Mouse (Mus musculus) kidney, adult 2 months (tissue): ENCODE data around the gene Tmem183a. TPM values are rescaled to one million over a fixed set of nuclear protein-coding genes. Genes with fewer than 3 reads are reported as not detected.

Experiments used
- DNase-seq: peaks from one replicate; pipeline ENCODE4 v3.0.0; 2021
- H3K27ac ChIP-seq: fragments of 200-500 bp; 2 replicates; pipeline ENCODE4 v1.5.1; 2012; ENCODE audit warnings: low read depth, low read length, control low read depth, inconsistent platforms; ENCODE audit not compliant: insufficient read depth
- H3K27me3 ChIP-seq: fragments of 200-500 bp; replicated peaks from 2 replicates; pipeline ENCODE4 v1.6.1; 2012; ENCODE audit warnings: mild to moderate bottlenecking, moderate library complexity, low read length, inconsistent platforms; ENCODE audit not compliant: control insufficient read depth, insufficient read depth
- H3K36me3 ChIP-seq: fragments of 200-500 bp; 2 replicates; pipeline ENCODE4 v1.6.1; 2012; ENCODE audit warnings: mild to moderate bottlenecking, moderate library complexity, low read length, inconsistent platforms; ENCODE audit not compliant: control insufficient read depth, insufficient read depth
- H3K4me1 ChIP-seq: fragments of 200-500 bp; 2 replicates; pipeline ENCODE4 v1.6.1; 2011; ENCODE audit warnings: low read length; ENCODE audit not compliant: control insufficient read depth, insufficient read depth
- H3K4me3 ChIP-seq: fragments of 200-500 bp; 2 replicates; pipeline ENCODE4 v1.5.1; 2011; ENCODE audit warnings: mild to moderate bottlenecking, low read depth, low read length, control low read depth; ENCODE audit not compliant: insufficient read depth
- CTCF ChIP-seq: fragments of 200-500 bp; conservative IDR thresholded peaks from 2 replicates; pipeline ENCODE4 v1.5.1; 2011; ENCODE audit warnings: low read depth, mild to moderate bottlenecking, control low read depth, low read length, moderate library complexity, mixed read lengths; ENCODE audit not compliant: insufficient read depth, insufficient read length
- POLR2A ChIP-seq: fragments of 200-500 bp; IDR thresholded peaks from one replicate; pipeline ENCODE4 v1.6.1; 2011; ENCODE audit warnings: low read depth, low read length, control low read depth
- WGBS: fragments of 180-500 bp; shearing (Covaris S2); methylation state at CpG from one replicate; pipeline ENCODE4 v1.1.7; 2018; 5-methylcytosine and 5-hydroxymethylcytosine counted together
- polyA plus RNA-seq: library from polyadenylated mRNA; depleted of rRNA; stranded (reverse); fragments of >200 nt; gene quantifications from 2 replicates; pipeline ENCODE4 v1.2.3, GENCODE M21; 2012

The Tmem183a gene
- polyA plus RNA-seq, 1 experiment, result 100 TPM

DNA sequence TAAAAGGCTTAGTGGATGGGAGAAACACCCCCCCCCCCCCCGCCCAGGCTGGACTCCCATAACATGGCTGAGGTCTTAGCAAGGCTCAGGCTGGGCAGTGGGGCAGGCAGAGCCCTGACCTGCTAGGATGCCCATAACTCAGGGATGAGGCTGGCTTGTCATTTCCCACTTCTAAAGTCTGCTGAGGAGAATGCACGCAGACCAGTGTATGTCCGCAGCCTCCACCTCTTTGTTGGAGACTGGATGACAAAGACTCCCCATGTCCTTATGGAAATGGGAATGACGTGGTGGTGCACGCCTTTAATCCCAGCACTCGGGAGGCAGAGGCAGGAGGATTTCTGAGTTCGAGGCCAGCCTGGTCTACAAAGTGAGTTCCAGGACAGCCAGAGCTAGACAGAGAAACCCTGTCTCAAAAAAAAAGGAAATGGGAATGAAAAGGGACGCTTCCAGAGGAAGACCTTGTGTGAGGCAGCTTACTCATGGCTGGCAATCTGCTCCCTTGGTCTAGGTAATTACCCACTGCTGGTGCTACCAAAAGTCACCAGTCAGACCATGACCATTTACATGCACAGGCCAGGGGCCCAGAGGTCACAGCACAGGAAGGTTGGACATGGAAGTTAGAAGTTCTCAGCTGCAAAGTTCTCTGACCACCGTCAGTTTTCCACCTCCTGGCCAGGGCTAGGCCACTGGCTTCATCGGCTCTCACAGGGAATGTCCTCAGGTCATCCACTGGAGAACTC lies 28.2 kb downstream of the Tmem183a start:
- H3K36me3 ChIP-seq, result no peaks in the 10 kb centered on the region
- no peaks in the 10 kb centered on the region for H3K27me3 ChIP-seq
- no peaks in the 10 kb centered on the region for H3K4me1 ChIP-seq
- H3K4me3 ChIP-seq, result no peak overlapping the region
- TF ChIP-seq POLR2A (no peak), CTCF (no peak)
- no peak for DNase-seq
- H3K27ac ChIP-seq, result no peak overlapping the region
- WGBS, result 83% methylated on average over 10 of the region's 10 CpGs

- TF ChIP-seq POLR2A, result no peak
- no peak for TF ChIP-seq CTCF
- H3K4me3 ChIP-seq, result no peak within 1 kb of the TSS
- DNase-seq, result no peak
- no peaks in the 10 kb centered on the region for H3K27me3 ChIP-seq
- 29% methylated on average over 13 of the region's 13 CpGs for WGBS
- no peak within 1 kb of the TSS for H3K27ac ChIP-seq
- H3K36me3 ChIP-seq, result no peaks in the 10 kb centered on the region
- H3K4me1 ChIP-seq, result no peaks in the 10 kb centered on the region
These were observed 29.0 kb downstream of the Tmem183a start, which contains the start of gene Ppfia4 for GRCm38 (mm10) chr1:134332770-134333271. Ppfia4 (minus strand) TSS chr1:134332928.

DNA sequence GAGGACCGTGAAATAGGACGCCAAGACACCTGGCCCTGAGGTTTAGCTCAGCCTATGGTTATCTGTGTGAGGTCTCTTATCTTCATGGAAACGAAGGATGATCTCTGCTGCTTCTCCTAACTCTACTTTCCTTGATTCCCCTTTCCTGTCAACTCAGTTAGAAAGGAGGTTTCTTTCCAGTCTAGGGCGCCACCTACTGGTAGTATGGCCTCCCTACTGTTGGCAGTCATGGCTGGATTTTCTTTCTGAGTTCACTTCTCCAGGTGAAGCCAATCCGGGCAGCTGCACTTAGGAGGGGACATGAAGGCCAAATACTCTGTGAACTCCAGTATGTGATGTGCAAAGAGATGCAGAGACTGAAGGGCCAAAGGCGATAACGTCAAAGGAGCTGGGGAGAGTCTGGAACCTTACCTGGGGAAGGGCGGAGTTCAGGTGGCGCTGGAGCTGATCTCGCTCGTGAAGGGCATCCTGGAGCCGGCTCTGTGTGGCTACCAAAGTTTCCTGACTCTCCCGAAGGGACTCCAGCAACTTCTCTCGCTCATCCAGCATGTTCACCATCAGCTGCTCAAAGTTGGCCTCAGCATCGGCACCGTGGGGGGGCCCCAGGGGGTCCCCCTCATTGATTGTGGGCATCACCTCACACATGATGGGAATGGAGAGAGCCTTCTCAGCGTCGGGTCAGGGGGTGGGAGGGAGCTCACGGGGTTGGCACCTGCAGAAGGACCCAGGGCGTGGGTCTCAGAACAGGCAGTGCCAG lies 29.7 kb downstream of the Tmem183a start:
- DNase-seq, result peak; percentile 71
- H3K4me1 ChIP-seq, result no peaks in the 10 kb centered on the region
- WGBS, result 49% methylated on average over 20 of the region's 20 CpGs
- H3K36me3 ChIP-seq, result no peaks in the 10 kb centered on the region
- TF ChIP-seq CTCF (peak; percentile 87), POLR2A (no peak)
- no peak overlapping the region for H3K4me3 ChIP-seq
- H3K27ac ChIP-seq, result no peak overlapping the region
- H3K27me3 ChIP-seq, result no peaks in the 10 kb centered on the region

GRCm38 (mm10) chr1:134326841-134327346 lies 34.9 kb downstream of the Tmem183a start:
- Histone ChIP-seq H3K27me3 (no peaks in the 10 kb centered on the region), H3K36me3 (no peaks in the 10 kb centered on the region), H3K27ac (no peak overlapping the region), H3K4me1 (no peaks in the 10 kb centered on the region), H3K4me3 (no peak overlapping the region)
- no peak for DNase-seq
- WGBS, result 90% methylated on average over 12 of the region's 12 CpGs
- TF ChIP-seq CTCF, result no peak
- TF ChIP-seq POLR2A, result no peak

- Histone ChIP-seq H3K4me1 (no peaks in the 10 kb centered on the region), H3K27me3 (no peaks in the 10 kb centered on the region), H3K36me3 (no peaks in the 10 kb centered on the region), H3K4me3 (no peak overlapping the region), H3K27ac (no peak overlapping the region)
- WGBS, result 58% methylated on average over 6 of the region's 6 CpGs
- TF ChIP-seq POLR2A (no peak), CTCF (peak; percentile 56)
- peak; percentile 42 for DNase-seq
These were observed 39.2 kb downstream of the Tmem183a start for GRCm38 (mm10) chr1:134322591-134322990.

DNA sequence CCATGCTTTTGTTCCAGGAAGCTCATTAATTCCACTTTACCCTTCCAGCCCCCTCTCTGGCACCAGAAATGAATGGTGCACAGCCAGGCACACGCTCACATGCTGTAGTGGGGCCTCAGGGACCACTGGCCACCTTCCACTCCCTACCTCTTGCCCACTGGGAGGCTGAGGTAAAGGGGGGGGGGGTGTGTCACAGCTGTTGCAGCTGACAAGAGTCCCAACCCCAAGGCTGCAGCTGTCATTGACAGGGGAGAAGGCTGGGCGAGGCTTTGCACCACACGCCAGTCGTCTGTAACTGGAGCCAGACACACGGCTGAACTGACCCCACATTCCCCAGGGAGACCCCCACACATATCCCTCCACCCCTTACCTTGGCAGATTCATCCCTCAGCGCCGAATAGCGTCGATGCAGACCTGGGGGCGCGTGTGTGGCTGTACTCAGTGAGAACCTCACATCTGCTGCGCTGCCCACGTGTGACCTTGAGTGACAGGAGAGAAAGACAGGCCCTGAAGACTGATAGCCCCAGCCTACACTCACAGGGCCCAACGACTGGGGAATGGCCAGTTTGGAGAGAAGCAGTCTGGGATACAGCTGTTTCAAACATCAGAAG lies 41.0 kb downstream of the Tmem183a start:
- Histone ChIP-seq H3K4me3 (no peak overlapping the region), H3K27me3 (no peaks in the 10 kb centered on the region), H3K27ac (no peak overlapping the region), H3K36me3 (no peaks in the 10 kb centered on the region), H3K4me1 (no peaks in the 10 kb centered on the region)
- TF ChIP-seq POLR2A (no peak), CTCF (no peak)
- DNase-seq, result no peak
- WGBS, result 56% methylated on average over 14 of the region's 14 CpGs

DNA sequence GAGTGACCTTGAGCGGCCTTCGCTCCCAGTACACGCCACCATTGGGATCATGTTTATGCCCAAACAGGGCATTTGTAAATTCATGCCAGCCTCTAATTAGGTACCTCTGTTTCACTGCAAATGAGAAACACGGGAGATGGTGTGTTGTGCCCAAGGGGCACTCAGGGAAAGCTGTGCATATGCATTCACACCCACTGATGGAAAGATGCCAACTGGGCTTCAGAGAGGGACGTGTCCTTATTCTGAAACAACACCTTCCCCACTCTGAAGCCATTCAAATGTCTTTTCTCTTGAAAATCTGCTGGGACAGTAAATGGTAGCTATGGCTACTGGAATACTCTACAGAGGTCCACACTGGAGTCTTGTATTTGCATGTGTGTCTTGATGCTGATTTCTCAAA lies 43.5 kb downstream of the Tmem183a start:
- H3K36me3 ChIP-seq, result no peaks in the 10 kb centered on the region
- 75% methylated on average over 5 of the region's 5 CpGs for WGBS
- no peaks in the 10 kb centered on the region for H3K4me1 ChIP-seq
- no peak overlapping the region for H3K27ac ChIP-seq
- TF ChIP-seq POLR2A (no peak), CTCF (no peak)
- no peak for DNase-seq
- no peak overlapping the region for H3K4me3 ChIP-seq
- H3K27me3 ChIP-seq, result no peaks in the 10 kb centered on the region
